Mouse (Mus musculus): ENCODE results near the gene Sdr9c7. TPM values are rescaled to one million over a fixed set of nuclear protein-coding genes. Genes with fewer than 3 reads are reported as not detected.
"Not testable (repeated sequence)": the region's sequence is repeated elsewhere in the genome, so short reads cannot be mapped to it uniquely, and the experiment has no call there.

Gene Sdr9c7
- polyA plus RNA-seq, 1 experiment from 2014 or later = not detected

- Histone ChIP-seq H3K27me3 (ENCODE audit: control insufficient read depth, insufficient read depth, low read length) (no peaks in the 10 kb centered on the region), H3K4me1 (ENCODE audit: control insufficient read depth, insufficient read depth, low read length) (0 out of 2 replicates have a peak, but pooled peaks cover 4% of the 10 kb centered on the region), H3K9ac (ENCODE audit: low read length) (no peak overlapping the region), H3K4me3 (ENCODE audit: low read length) (no peak overlapping the region), H3K9me3 (replicated peaks; ENCODE audit: control insufficient read depth, low read length) (no peaks in the 10 kb centered on the region), H3K27ac (ENCODE audit: low read length) (no peak overlapping the region), H3K4me2 (ENCODE audit: low read depth, low read length) (no peak overlapping the region), H3K36me3 (ENCODE audit: control insufficient read depth, insufficient read depth) (no peaks in the 10 kb centered on the region)
- WGBS = 78% methylated on average over 4 of the region's 4 CpGs
- no peak for ATAC-seq (replicated peaks; ENCODE audit: extremely low read depth, insufficient read depth, low FRiP score)
These were observed 3.4 kb downstream of the Sdr9c7 start for GRCm38 (mm10) chr10:127901751-127902150.

GRCm38 (mm10) chr10:127903116-127903515 is 4.8 kb downstream of the Sdr9c7 start:
- no peaks in the 10 kb centered on the region for H3K9me3 ChIP-seq (replicated peaks; ENCODE audit: control insufficient read depth, low read length)
- H3K4me3 ChIP-seq (ENCODE audit: low read length) = no peak overlapping the region
- no peak for ATAC-seq (replicated peaks; ENCODE audit: extremely low read depth, insufficient read depth, low FRiP score)
- H3K27ac ChIP-seq (ENCODE audit: low read length) = no peak overlapping the region
- no peak overlapping the region for H3K4me2 ChIP-seq (ENCODE audit: low read depth, low read length)
- no peaks in the 10 kb centered on the region for H3K36me3 ChIP-seq (ENCODE audit: control insufficient read depth, insufficient read depth)
- WGBS = 45% methylated on average over 1 of the region's 1 CpGs
- no peak overlapping the region for H3K9ac ChIP-seq (ENCODE audit: low read length)
- no peaks in the 10 kb centered on the region for H3K27me3 ChIP-seq (ENCODE audit: control insufficient read depth, insufficient read depth, low read length)
- 0 out of 2 replicates have a peak, but pooled peaks cover 4% of the 10 kb centered on the region for H3K4me1 ChIP-seq (ENCODE audit: control insufficient read depth, insufficient read depth, low read length)

GRCm38 (mm10) chr10:127904718-127905446 is 6.6 kb downstream of the Sdr9c7 start:
- no peak overlapping the region for H3K27ac ChIP-seq (ENCODE audit: low read length)
- H3K4me1 ChIP-seq (ENCODE audit: control insufficient read depth, insufficient read depth, low read length) = 0 out of 2 replicates have a peak, but pooled peaks cover 4% of the 10 kb centered on the region
- no peak overlapping the region for H3K4me2 ChIP-seq (ENCODE audit: low read depth, low read length)
- WGBS = 42% methylated on average over 7 of the region's 7 CpGs
- no peaks in the 10 kb centered on the region for H3K9me3 ChIP-seq (replicated peaks; ENCODE audit: control insufficient read depth, low read length)
- no peaks in the 10 kb centered on the region for H3K27me3 ChIP-seq (ENCODE audit: control insufficient read depth, insufficient read depth, low read length)
- H3K36me3 ChIP-seq (ENCODE audit: control insufficient read depth, insufficient read depth) = no peaks in the 10 kb centered on the region
- no peak for ATAC-seq (replicated peaks; ENCODE audit: extremely low read depth, insufficient read depth, low FRiP score)
- H3K4me3 ChIP-seq (ENCODE audit: low read length) = no peak overlapping the region
- H3K9ac ChIP-seq (ENCODE audit: low read length) = no peak overlapping the region

GRCm38 (mm10) chr10:127906138-127906537 is 7.8 kb downstream of the Sdr9c7 start:
- H3K9ac ChIP-seq (ENCODE audit: low read length) = no peak overlapping the region
- ATAC-seq (replicated peaks; ENCODE audit: extremely low read depth, insufficient read depth, low FRiP score) = no peak
- WGBS = 86% methylated on average over 2 of the region's 2 CpGs
- no peak overlapping the region for H3K4me2 ChIP-seq (ENCODE audit: low read depth, low read length)
- no peaks in the 10 kb centered on the region for H3K27me3 ChIP-seq (ENCODE audit: control insufficient read depth, insufficient read depth, low read length)
- 0 out of 2 replicates have a peak, but pooled peaks cover 4% of the 10 kb centered on the region for H3K4me1 ChIP-seq (ENCODE audit: control insufficient read depth, insufficient read depth, low read length)
- no peak overlapping the region for H3K27ac ChIP-seq (ENCODE audit: low read length)
- no peak overlapping the region for H3K4me3 ChIP-seq (ENCODE audit: low read length)
- no peaks in the 10 kb centered on the region for H3K9me3 ChIP-seq (replicated peaks; ENCODE audit: control insufficient read depth, low read length)
- H3K36me3 ChIP-seq (ENCODE audit: control insufficient read depth, insufficient read depth) = no peaks in the 10 kb centered on the region

- Histone ChIP-seq H3K9ac (ENCODE audit: low read length) (no peak overlapping the region), H3K4me2 (ENCODE audit: low read depth, low read length) (no peak overlapping the region), H3K36me3 (ENCODE audit: control insufficient read depth, insufficient read depth) (no peaks in the 10 kb centered on the region), H3K9me3 (replicated peaks; ENCODE audit: control insufficient read depth, low read length) (no peaks in the 10 kb centered on the region), H3K27me3 (ENCODE audit: control insufficient read depth, insufficient read depth, low read length) (no peaks in the 10 kb centered on the region), H3K27ac (ENCODE audit: low read length) (no peak overlapping the region), H3K4me3 (ENCODE audit: low read length) (no peak overlapping the region), H3K4me1 (ENCODE audit: control insufficient read depth, insufficient read depth, low read length) (0 out of 2 replicates have a peak, but pooled peaks cover 4% of the 10 kb centered on the region)
- ATAC-seq (replicated peaks; ENCODE audit: extremely low read depth, insufficient read depth, low FRiP score) = no peak
These were observed 9.2 kb downstream of the Sdr9c7 start for GRCm38 (mm10) chr10:127907386-127907951.

- Histone ChIP-seq H3K4me2 (ENCODE audit: low read depth, low read length) (no peak overlapping the region), H3K4me3 (ENCODE audit: low read length) (no peak overlapping the region), H3K9ac (ENCODE audit: low read length) (no peak overlapping the region), H3K27ac (ENCODE audit: low read length) (no peak overlapping the region), H3K36me3 (ENCODE audit: control insufficient read depth, insufficient read depth) (no peaks in the 10 kb centered on the region), H3K9me3 (replicated peaks; ENCODE audit: control insufficient read depth, low read length) (no peaks in the 10 kb centered on the region), H3K4me1 (ENCODE audit: control insufficient read depth, insufficient read depth, low read length) (no peaks in the 10 kb centered on the region), H3K27me3 (ENCODE audit: control insufficient read depth, insufficient read depth, low read length) (no peaks in the 10 kb centered on the region)
- 86% methylated on average over 1 of the region's 1 CpGs for whole genome bisulfite sequencing
- no peak for ATAC-seq (replicated peaks; ENCODE audit: extremely low read depth, insufficient read depth, low FRiP score)
These were observed 17.3 kb downstream of the Sdr9c7 start for GRCm38 (mm10) chr10:127915578-127915977.

- H3K9me3 ChIP-seq (replicated peaks; ENCODE audit: control insufficient read depth, low read length); H3K9ac ChIP-seq (ENCODE audit: low read length); H3K27ac ChIP-seq (ENCODE audit: low read length); ATAC-seq (replicated peaks; ENCODE audit: extremely low read depth, insufficient read depth, low FRiP score); H3K36me3 ChIP-seq (ENCODE audit: control insufficient read depth, insufficient read depth); H3K4me1 ChIP-seq (ENCODE audit: control insufficient read depth, insufficient read depth, low read length); H3K4me2 ChIP-seq (ENCODE audit: low read depth, low read length); H3K4me3 ChIP-seq (ENCODE audit: low read length); H3K27me3 ChIP-seq (ENCODE audit: control insufficient read depth, insufficient read depth, low read length): not testable (repeated sequence)
- 79% methylated on average over 3 of the region's 3 CpGs for WGBS
These were observed 18.9 kb downstream of the Sdr9c7 start for GRCm38 (mm10) chr10:127917183-127917582.

- Histone ChIP-seq H3K27ac (ENCODE audit: low read length) (no peak overlapping the region), H3K9me3 (replicated peaks; ENCODE audit: control insufficient read depth, low read length) (no peaks in the 10 kb centered on the region), H3K4me3 (ENCODE audit: low read length) (no peak overlapping the region), H3K36me3 (ENCODE audit: control insufficient read depth, insufficient read depth) (no peaks in the 10 kb centered on the region), H3K4me1 (ENCODE audit: control insufficient read depth, insufficient read depth, low read length) (no peaks in the 10 kb centered on the region), H3K9ac (ENCODE audit: low read length) (no peak overlapping the region), H3K27me3 (ENCODE audit: control insufficient read depth, insufficient read depth, low read length) (no peaks in the 10 kb centered on the region), H3K4me2 (ENCODE audit: low read depth, low read length) (no peak overlapping the region)
- 92% methylated on average over 5 of the region's 5 CpGs for WGBS
- ATAC-seq (replicated peaks; ENCODE audit: extremely low read depth, insufficient read depth, low FRiP score) = no peak
These were observed 19.3 kb downstream of the Sdr9c7 start for GRCm38 (mm10) chr10:127917651-127918050.

- Histone ChIP-seq H3K9me3 (replicated peaks; ENCODE audit: control insufficient read depth, low read length) (no peaks in the 10 kb centered on the region), H3K27ac (ENCODE audit: low read length) (no peak overlapping the region), H3K9ac (ENCODE audit: low read length) (no peak overlapping the region), H3K4me3 (ENCODE audit: low read length) (no peak overlapping the region), H3K36me3 (ENCODE audit: control insufficient read depth, insufficient read depth) (no peaks in the 10 kb centered on the region), H3K27me3 (ENCODE audit: control insufficient read depth, insufficient read depth, low read length) (no peaks in the 10 kb centered on the region), H3K4me1 (ENCODE audit: control insufficient read depth, insufficient read depth, low read length) (no peaks in the 10 kb centered on the region), H3K4me2 (ENCODE audit: low read depth, low read length) (no peak overlapping the region)
- 76% methylated on average over 1 of the region's 1 CpGs for WGBS
- ATAC-seq (replicated peaks; ENCODE audit: extremely low read depth, insufficient read depth, low FRiP score) = no peak
These were observed 23.9 kb downstream of the Sdr9c7 start for GRCm38 (mm10) chr10:127922241-127922640.
